Mouse (Mus musculus) lung, embryonic 14.5 days (tissue): ENCODE results near the gene Hdac4. TPM values are rescaled to one million over a fixed set of nuclear protein-coding genes. Genes with fewer than 3 reads are reported as not detected.

ENCODE experiments used
- ATAC-seq: fragments of 200-750 bp; cut with Nextera tagmentation; 2 replicates; pipeline ENCODE4 v1.8.0; 2017; ENCODE audit warnings: mild to moderate bottlenecking, moderate TSS enrichment, moderate library complexity; ENCODE audit not compliant: insufficient read depth
- DNase-seq: peaks from one replicate; pipeline ENCODE4 v3.0.0-alpha.2; 2015
- H3K27ac ChIP-seq: fragments of 300-500 bp; sonication (generic); 2 replicates; pipeline ENCODE4 v1.5.1; 2014; ENCODE audit warnings: low read depth, mild to moderate bottlenecking, moderate library complexity
- H3K27me3 ChIP-seq: fragments of 300-500 bp; sonication (generic); 2 replicates; pipeline ENCODE4 v1.6.1; 2014; ENCODE audit warnings: low read length, control low read depth; ENCODE audit not compliant: insufficient read depth
- H3K36me3 ChIP-seq: fragments of 300-500 bp; sonication (generic); 2 replicates; pipeline ENCODE4 v1.6.1; 2014; ENCODE audit warnings: control low read depth; ENCODE audit not compliant: insufficient read depth
- H3K4me1 ChIP-seq: fragments of 300-500 bp; sonication (generic); 2 replicates; pipeline ENCODE4 v1.6.1; 2014; ENCODE audit warnings: antibody characterized with exemption, control low read depth; ENCODE audit not compliant: insufficient read depth
- H3K4me2 ChIP-seq: fragments of 300-500 bp; sonication (generic); 2 replicates; pipeline ENCODE4 v1.6.1; 2014; ENCODE audit warnings: mild to moderate bottlenecking
- H3K4me3 ChIP-seq: fragments of 300-500 bp; sonication (generic); 2 replicates; pipeline ENCODE4 v1.5.1; 2014; ENCODE audit warnings: low read depth, low read length
- H3K9ac ChIP-seq: fragments of 300-500 bp; sonication (generic); 2 replicates; pipeline ENCODE4 v1.6.1; 2014
- H3K9me3 ChIP-seq: fragments of 300-500 bp; sonication (generic); 2 replicates; pipeline ENCODE4 v1.6.1; 2016; ENCODE audit warnings: low read depth, low read length, control low read depth
- CTCF ChIP-seq: IDR thresholded peaks from 2 replicates; pipeline ENCODE4 v1.5.1; 2016; ENCODE audit warnings: antibody characterized with exemption, low read depth
- WGBS: fragments of 180-500 bp; shearing (Covaris S2); extraction: QIAGEN DNeasy Blood & Tissue Kit; methylation state at CpG from one replicate; pipeline ENCODE4 v1.1.7; 2014; 5-methylcytosine and 5-hydroxymethylcytosine counted together
- polyA plus RNA-seq: library from polyadenylated mRNA; unstranded; fragments of >200 nt; fragmentation: Nextera tagmentation; extraction: Ambion mirVana; gene quantifications from 2 replicates; pipeline ENCODE4 v1.2.1, GENCODE M21; 2014

Gene Hdac4
- polyA plus RNA-seq, 1 experiment from 2014 or later = 20.2 TPM

DNA sequence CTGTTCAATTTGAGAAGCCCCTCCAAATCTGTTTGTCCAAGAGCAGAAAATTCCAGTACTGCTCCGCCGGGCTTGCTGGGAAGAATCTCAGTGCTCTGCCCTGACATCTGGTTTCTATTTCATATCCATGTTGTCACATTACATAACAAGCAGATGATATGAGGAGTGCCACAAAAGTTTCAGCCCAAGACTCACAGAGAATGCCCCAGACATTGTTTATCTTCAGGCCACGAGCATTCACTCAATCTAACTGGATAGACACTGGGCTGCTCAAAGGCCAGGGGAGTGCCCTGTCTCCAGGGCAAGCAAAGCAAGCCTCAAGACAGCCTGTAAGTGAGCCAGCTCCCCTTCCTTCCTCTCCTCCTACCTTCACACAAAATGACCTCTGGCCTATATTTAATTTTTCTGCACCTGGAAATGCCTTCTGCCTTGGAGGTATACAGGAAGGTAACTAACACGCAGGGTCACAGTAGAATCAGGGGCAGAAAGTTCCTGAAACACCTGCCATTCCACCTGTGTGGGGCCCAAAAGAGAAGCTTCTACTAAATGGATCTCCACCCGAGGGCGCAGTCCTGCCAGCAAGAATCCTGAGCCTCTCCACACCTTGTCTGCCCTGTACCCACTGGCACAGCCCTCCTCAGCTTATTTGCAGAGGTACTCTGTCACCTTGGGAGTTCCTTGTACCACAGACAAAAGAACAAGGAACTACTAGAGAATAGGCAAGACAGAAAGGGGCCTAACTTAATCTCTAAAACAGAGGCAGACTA lies 82.1 kb downstream of the Hdac4 start:
- Histone ChIP-seq H3K36me3 (no peaks in the 10 kb centered on the region), H3K4me2 (no peak overlapping the region), H3K9ac (no peak overlapping the region), H3K4me1 (peaks cover 9% of the 10 kb centered on the region; the same call in 1 of the 2 replicates), H3K27me3 (no peaks in the 10 kb centered on the region), H3K4me3 (no peak overlapping the region), H3K27ac (no peak overlapping the region), H3K9me3 (no peaks in the 10 kb centered on the region)
- DNase-seq (peak; percentile 72), ATAC-seq (peak; percentile 87)
- no peak for TF ChIP-seq CTCF
- 48% methylated on average over 6 of the region's 6 CpGs for WGBS

- H3K4me2 ChIP-seq = no peak overlapping the region
- H3K27me3 ChIP-seq = no peaks in the 10 kb centered on the region
- no peak overlapping the region for H3K9ac ChIP-seq
- 79% methylated on average over 5 of the region's 5 CpGs for WGBS
- no peak overlapping the region for H3K27ac ChIP-seq
- H3K4me3 ChIP-seq = no peak overlapping the region
- ATAC-seq (no peak), DNase-seq (no peak)
- no peak for TF ChIP-seq CTCF
- no peaks in the 10 kb centered on the region for H3K36me3 ChIP-seq
- H3K9me3 ChIP-seq = no peaks in the 10 kb centered on the region
- peaks cover 9% of the 10 kb centered on the region; the same call in 1 of the 2 replicates for H3K4me1 ChIP-seq
These were observed 82.9 kb downstream of the Hdac4 start for GRCm38 (mm10) chr1:92112591-92112990.

DNA sequence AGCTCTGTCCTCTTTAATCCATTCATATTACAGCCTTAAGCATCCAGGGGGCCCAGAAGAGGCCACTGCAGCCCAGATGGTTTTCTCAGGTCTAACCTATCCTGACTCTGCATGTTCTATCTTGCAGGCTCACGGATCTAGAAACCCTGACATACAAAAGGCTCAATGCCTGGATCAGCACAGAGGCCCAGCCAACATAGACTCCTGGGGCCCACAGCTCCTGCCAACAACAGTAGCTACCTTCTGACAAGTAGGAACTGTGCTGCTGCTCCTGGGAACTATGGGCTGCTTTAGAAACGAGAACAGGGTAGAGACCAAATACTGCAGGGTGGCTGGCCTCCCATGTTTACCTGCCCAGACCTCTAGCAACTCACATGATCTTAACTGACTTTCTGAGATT lies 83.9 kb downstream of the Hdac4 start:
- H3K4me2 ChIP-seq = no peak overlapping the region
- no peaks in the 10 kb centered on the region for H3K36me3 ChIP-seq
- ATAC-seq (no peak), DNase-seq (no peak)
- H3K9ac ChIP-seq = no peak overlapping the region
- no peak overlapping the region for H3K4me3 ChIP-seq
- H3K9me3 ChIP-seq = no peaks in the 10 kb centered on the region
- no peaks in the 10 kb centered on the region for H3K27me3 ChIP-seq
- peaks cover 9% of the 10 kb centered on the region; the same call in 1 of the 2 replicates for H3K4me1 ChIP-seq
- TF ChIP-seq CTCF = no peak
- H3K27ac ChIP-seq = no peak overlapping the region
- 74% methylated on average over 2 of the region's 2 CpGs for WGBS

GRCm38 (mm10) chr1:92111026-92111425 lies 84.5 kb downstream of the Hdac4 start:
- no peak for TF ChIP-seq CTCF
- H3K27ac ChIP-seq = no peak overlapping the region
- H3K27me3 ChIP-seq = no peaks in the 10 kb centered on the region
- H3K9ac ChIP-seq = no peak overlapping the region
- DNase-seq = no peak
- no peaks in the 10 kb centered on the region for H3K36me3 ChIP-seq
- WGBS = 75% methylated on average over 1 of the region's 1 CpGs
- H3K4me1 ChIP-seq = peaks cover 9% of the 10 kb centered on the region; the same call in 1 of the 2 replicates
- no peak overlapping the region for H3K4me2 ChIP-seq
- H3K9me3 ChIP-seq = no peaks in the 10 kb centered on the region
- H3K4me3 ChIP-seq = no peak overlapping the region
- no peak for ATAC-seq

GRCm38 (mm10) chr1:92109221-92109620 lies 86.3 kb downstream of the Hdac4 start:
- no peak for TF ChIP-seq CTCF
- Histone ChIP-seq H3K27ac (no peak overlapping the region), H3K36me3 (no peaks in the 10 kb centered on the region), H3K4me2 (no peak overlapping the region), H3K4me3 (no peak overlapping the region), H3K27me3 (no peaks in the 10 kb centered on the region), H3K9me3 (no peaks in the 10 kb centered on the region), H3K4me1 (peaks cover 9% of the 10 kb centered on the region; the same call in 1 of the 2 replicates), H3K9ac (no peak overlapping the region)
- DNase-seq (no peak), ATAC-seq (no peak)
- 73% methylated on average over 1 of the region's 1 CpGs for WGBS

DNA sequence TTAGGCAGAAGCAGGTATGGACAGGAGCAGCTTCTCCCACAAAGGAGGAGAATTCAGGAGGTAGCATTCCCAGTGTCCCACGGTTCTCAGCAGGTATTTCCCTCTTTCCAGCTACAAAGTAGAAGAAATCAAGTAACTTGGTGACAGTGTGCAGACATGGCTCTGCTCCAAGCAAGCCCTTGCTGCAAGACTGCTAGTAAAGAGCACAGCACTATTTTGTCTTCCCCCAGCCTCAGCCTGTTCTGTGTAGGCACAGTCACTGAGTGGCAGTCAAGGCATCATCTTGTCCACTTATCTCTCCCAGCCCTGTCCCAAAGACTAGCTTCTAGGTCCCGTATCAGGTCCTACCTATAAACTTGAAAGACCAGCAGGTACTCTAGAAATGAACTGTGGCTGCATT lies 86.9 kb downstream of the Hdac4 start:
- Histone ChIP-seq H3K4me1 (peaks cover 3% of the 10 kb centered on the region; the same call in 1 of the 2 replicates), H3K4me3 (no peak overlapping the region), H3K9me3 (no peaks in the 10 kb centered on the region), H3K9ac (no peak overlapping the region), H3K4me2 (no peak overlapping the region), H3K27ac (no peak overlapping the region), H3K27me3 (no peaks in the 10 kb centered on the region), H3K36me3 (no peaks in the 10 kb centered on the region)
- no peak for ATAC-seq
- 85% methylated on average over 2 of the region's 2 CpGs for WGBS
- no peak for TF ChIP-seq CTCF
- DNase-seq = no peak

GRCm38 (mm10) chr1:92107996-92108395 lies 87.5 kb downstream of the Hdac4 start:
- 90% methylated on average over 2 of the region's 2 CpGs for WGBS
- H3K4me3 ChIP-seq = no peak overlapping the region
- ATAC-seq (no peak), DNase-seq (no peak)
- no peaks in the 10 kb centered on the region for H3K27me3 ChIP-seq
- H3K36me3 ChIP-seq = no peaks in the 10 kb centered on the region
- no peak for TF ChIP-seq CTCF
- H3K9me3 ChIP-seq = no peaks in the 10 kb centered on the region
- H3K9ac ChIP-seq = no peak overlapping the region
- no peak overlapping the region for H3K27ac ChIP-seq
- no peaks in the 10 kb centered on the region for H3K4me1 ChIP-seq
- no peak overlapping the region for H3K4me2 ChIP-seq
